Mouse (Mus musculus) megakaryocyte, embryonic 14.5 days (primary cell): ENCODE measurements around the gene Cnnm1. TPM values are rescaled to one million over a fixed set of nuclear protein-coding genes. Genes with fewer than 3 reads are reported as not detected.

Source experiments
- H3K27me3 ChIP-seq: replicated peaks from 2 replicates; pipeline ENCODE3; 2012; ENCODE audit warnings: inconsistent platforms
- H3K36me3 ChIP-seq: replicated peaks from 2 replicates; pipeline ENCODE3; 2012; ENCODE audit warnings: low read length, inconsistent platforms, mixed read lengths
- H3K4me1 ChIP-seq: 2 replicates; pipeline ENCODE4 v1.6.1; 2012; ENCODE audit warnings: inconsistent platforms
- H3K4me3 ChIP-seq: replicated peaks from 2 replicates; pipeline ENCODE3; 2012; ENCODE audit warnings: moderate library complexity, mild to moderate bottlenecking, inconsistent platforms
- H3K9me3 ChIP-seq: 2 replicates; pipeline ENCODE4 v1.6.1; 2012; ENCODE audit warnings: inconsistent platforms
- FLI1 ChIP-seq: IDR thresholded peaks from 2 replicates; pipeline ENCODE4 v1.6.1; 2012; ENCODE audit warnings: low read length, inconsistent platforms, mixed read lengths
- GATA1 ChIP-seq: IDR thresholded peaks from 3 replicates; pipeline ENCODE4 v1.6.1; 2012; ENCODE audit warnings: mixed read lengths, low read length, inconsistent platforms, borderline replicate concordance
- polyA plus RNA-seq: library from polyadenylated mRNA; stranded (reverse); fragments of >175 nt; gene quantifications from 2 replicates; pipeline ENCODE4 v1.2.3, GENCODE M21; 2012; ENCODE audit warnings: low replicate concordance; ENCODE audit not compliant: insufficient read depth

Gene Cnnm1
- polyA plus RNA-seq, 1 experiment, result not detected

DNA sequence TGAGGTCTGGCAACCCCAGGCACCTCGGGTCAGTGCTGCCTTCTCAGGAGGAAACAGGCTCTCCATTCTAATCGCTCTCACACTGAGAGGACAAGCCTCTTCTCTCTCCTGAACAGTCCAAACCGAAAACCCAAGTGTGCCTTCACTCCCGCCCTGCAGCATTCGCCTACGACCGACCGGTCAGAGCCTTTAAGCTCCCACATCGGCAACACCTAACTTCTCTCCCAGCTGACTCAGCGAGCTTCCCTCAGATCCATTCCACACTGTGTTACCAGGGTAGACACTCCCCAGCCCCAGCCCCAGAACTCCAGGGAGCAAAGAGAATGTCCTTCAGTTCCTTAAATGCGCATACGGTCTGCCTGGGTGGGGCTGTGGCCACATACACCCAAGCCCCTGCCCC, 65.2 kb downstream of the Cnnm1 start:
- H3K4me3 ChIP-seq, result no peak overlapping the region
- H3K36me3 ChIP-seq, result peaks cover 92% of the 10 kb centered on the region

DNA sequence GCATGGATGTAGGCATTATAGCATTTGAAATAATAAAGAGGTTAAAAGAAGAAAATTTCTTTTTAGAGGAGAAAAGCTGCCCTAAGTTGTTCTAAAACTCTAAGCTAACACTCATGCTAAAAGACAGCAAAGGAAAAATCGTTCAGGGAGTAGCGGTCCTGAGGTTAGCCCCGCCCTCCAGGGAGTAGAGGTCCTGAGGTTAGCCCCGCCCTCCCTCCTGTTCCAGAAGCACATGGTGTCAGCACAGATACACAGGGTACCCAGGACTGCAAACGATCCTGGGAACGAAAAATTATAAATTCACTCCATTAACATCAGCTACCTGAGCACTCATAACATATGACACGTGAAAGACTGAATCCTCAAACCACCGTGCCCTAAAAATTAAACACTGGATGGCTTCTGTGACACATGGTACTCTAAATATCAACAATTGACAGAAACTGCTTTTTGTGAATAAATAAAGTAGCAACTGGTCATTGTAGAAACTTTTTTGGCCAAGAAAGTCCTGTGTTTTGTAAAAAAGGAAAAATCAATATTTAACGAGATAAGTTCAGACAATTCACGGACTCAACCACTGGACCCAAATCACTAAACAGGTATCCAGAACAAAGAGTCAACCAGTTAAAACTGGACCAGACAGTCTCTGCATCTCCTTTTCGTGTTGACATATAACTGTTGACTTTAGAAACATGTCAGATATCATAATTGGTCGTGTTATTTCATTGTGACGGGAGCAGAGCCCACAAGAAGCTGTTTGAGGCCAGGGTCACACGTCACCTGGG, 70.4 kb downstream of the Cnnm1 start:
- TF ChIP-seq FLI1 (no peak), GATA1 (no peak)
- H3K9me3 ChIP-seq, result no peaks in the 10 kb centered on the region
- H3K4me1 ChIP-seq, result peaks cover 11% of the 10 kb centered on the region
- no peaks in the 10 kb centered on the region for H3K27me3 ChIP-seq
- H3K4me3 ChIP-seq, result no peak overlapping the region
- peaks cover 93% of the 10 kb centered on the region for H3K36me3 ChIP-seq

More for the DNA sequence above, 65.2 kb downstream of the Cnnm1 start:
- Histone ChIP-seq H3K4me1 (no peaks in the 10 kb centered on the region), H3K27me3 (no peaks in the 10 kb centered on the region), H3K9me3 (no peaks in the 10 kb centered on the region)
- TF ChIP-seq GATA1, result no peak
- no peak for TF ChIP-seq FLI1

DNA sequence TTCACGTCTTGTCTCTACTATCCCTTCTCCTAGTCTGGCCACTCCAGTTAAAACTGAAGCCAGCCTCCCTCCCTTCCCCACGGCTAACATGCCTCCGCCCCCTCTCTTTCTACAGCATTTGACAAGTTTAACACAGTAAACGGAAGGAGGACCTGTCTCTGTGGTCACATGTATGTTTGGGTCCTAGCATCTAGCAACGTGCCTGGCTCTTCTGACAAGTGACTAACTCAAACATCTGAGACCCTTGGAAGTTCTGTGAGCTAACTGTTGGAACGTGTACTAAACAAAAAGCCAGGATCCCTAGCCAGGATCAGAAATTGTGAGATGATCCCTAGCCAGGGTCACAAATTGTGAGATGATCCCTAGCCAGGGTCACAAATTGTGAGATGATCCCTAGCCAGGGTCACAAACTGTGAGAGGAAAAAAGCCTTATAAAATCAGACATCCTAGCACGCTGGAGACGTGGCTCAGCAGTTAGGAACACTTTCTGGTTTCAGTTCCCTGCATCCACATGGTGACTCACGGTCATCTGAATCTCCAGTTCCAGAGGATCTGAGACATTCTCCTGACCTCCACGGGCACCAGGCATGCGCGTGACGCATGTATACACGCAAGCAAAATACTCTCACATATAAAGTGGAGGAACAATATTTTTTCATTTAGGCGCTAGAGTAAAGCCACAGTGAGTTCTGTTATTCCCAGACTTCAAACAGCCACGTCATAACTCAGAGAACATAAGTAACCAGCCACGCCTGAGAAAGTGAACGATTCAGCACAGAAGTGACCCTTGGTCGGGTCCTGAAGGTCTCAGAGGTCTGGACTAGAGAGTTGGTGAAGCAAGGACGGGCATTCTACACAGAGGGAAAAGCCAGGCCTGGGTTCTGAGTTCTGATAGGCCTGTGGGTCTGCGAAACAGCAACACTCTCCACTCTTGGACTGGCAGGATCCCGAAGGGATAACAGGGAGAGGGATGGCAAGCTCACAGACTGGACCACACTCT, 71.7 kb downstream of the Cnnm1 start:
- H3K36me3 ChIP-seq, result peaks cover 96% of the 10 kb centered on the region
- no peak overlapping the region for H3K4me3 ChIP-seq
- H3K4me1 ChIP-seq, result peaks cover 11% of the 10 kb centered on the region
- H3K9me3 ChIP-seq, result no peaks in the 10 kb centered on the region
- no peak for TF ChIP-seq FLI1
- no peaks in the 10 kb centered on the region for H3K27me3 ChIP-seq

DNA sequence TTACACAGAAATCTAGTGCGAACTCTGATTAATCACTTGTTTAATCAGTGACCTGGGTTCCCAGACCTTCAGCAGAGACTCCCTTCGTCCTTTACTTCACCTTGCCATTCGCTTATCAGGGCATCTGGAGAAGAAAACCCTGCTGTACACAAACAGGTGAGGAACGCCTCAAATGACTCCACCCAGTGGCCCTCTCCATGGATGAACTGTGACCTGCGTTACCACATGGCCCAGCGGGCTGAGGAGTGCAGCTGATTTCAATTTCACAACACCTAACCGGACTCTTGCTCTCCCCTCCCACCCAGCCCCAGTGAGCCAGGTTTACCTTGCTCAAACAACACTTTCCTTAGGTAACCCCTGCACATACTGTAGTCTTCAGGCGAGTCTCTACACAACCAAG, 73.6 kb downstream of the Cnnm1 start:
- Histone ChIP-seq H3K36me3 (peaks cover 94% of the 10 kb centered on the region), H3K4me3 (no peak overlapping the region), H3K27me3 (no peaks in the 10 kb centered on the region), H3K9me3 (no peaks in the 10 kb centered on the region), H3K4me1 (peaks cover 11% of the 10 kb centered on the region)
- TF ChIP-seq FLI1 (no peak), GATA1 (no peak)

DNA sequence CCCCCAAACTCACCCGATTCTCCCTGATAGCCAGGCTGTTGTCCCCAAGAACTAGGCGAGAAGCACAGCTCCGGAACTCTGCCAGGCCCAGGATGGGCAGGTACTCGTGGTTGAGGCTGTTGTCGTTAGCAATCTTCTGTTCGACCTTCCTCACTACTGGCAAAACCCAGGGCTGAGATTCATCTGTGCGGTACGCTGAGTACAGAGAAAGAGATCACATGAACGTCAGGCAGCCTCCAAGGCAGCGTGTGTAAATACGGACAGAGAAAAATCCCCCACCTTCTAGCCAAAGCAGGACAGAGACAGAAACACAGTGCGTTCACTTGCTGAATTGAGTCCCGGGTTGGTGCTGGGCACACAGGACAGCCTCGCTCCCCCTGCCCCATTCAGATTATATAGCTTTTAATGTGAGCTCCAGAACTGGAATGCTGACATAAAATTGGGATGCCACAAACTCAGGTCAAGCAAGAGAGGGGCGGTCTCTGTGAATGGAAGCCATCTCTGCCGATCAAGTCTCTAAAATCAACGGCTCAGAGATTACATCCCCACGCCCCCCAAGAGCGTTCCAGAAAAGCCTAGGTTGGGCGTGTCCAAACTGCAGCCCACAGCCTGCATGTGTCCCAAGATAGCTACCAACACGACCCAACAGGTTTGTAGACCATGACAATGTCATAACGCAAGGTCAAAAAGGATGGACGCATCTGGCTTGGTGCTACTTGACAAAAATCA, 75.6 kb downstream of the Cnnm1 start:
- peaks cover 27% of the 10 kb centered on the region for H3K4me1 ChIP-seq
- no peaks in the 10 kb centered on the region for H3K27me3 ChIP-seq
- no peak for TF ChIP-seq FLI1
- no peak for TF ChIP-seq GATA1
- H3K36me3 ChIP-seq, result peaks cover 87% of the 10 kb centered on the region
- H3K4me3 ChIP-seq, result no peak overlapping the region
- no peaks in the 10 kb centered on the region for H3K9me3 ChIP-seq

DNA sequence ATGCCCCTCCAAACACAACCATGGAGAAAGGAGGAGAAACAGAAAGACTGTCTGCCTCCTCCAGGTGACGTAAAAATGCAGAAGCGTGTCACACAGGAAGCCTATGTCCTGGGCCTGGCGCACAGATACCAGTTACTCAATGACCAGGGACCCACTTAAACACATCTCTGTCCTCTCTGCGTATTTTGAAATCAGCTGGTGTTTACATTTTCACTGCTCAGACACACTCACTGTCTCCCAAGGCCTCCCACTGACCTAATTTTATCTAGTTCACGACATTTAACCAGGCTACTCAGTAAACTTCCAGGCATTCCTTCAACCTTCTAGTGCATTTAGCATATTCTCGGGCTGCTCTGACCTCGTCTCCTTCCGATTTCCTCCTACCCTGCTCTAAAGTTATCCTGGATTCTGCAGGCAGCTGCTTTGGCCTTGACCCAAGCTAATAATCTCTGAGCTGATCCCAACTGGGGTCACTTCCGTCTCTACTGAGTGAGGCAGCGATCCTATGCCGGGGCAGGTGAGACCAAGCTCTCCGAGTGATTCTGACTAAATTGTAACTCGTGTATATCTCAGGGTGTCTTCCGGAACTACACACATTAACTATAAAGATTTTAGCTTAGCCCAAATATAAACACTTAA, 76.3 kb downstream of the Cnnm1 start:
- Histone ChIP-seq H3K4me3 (no peak overlapping the region), H3K27me3 (no peaks in the 10 kb centered on the region), H3K9me3 (no peaks in the 10 kb centered on the region), H3K4me1 (peaks cover 28% of the 10 kb centered on the region), H3K36me3 (peaks cover 84% of the 10 kb centered on the region)
- TF ChIP-seq FLI1 (no peak), GATA1 (no peak)

DNA sequence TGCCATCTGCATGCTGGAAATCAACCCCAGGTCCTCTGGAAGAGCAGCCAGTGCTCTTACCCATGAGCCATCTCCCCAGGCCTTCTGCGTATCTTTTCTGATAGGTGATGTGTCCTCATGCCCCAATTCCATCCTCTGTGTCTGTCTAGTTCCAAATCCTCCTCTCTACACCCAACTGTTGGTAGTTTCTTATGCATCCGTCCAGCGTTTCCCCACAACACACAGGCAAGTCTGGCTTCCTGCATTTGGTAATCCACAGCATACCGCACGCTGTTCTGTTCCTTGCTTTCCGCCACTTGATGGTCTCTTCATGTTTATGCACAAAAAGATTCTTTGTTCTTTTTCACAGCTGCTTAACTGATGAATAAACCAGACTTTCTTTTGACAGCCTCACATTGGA, 77.1 kb downstream of the Cnnm1 start:
- TF ChIP-seq FLI1, result no peak
- no peak for TF ChIP-seq GATA1
- Histone ChIP-seq H3K36me3 (peaks cover 80% of the 10 kb centered on the region), H3K9me3 (no peaks in the 10 kb centered on the region), H3K4me3 (no peak overlapping the region), H3K4me1 (peaks cover 34% of the 10 kb centered on the region), H3K27me3 (no peaks in the 10 kb centered on the region)

DNA sequence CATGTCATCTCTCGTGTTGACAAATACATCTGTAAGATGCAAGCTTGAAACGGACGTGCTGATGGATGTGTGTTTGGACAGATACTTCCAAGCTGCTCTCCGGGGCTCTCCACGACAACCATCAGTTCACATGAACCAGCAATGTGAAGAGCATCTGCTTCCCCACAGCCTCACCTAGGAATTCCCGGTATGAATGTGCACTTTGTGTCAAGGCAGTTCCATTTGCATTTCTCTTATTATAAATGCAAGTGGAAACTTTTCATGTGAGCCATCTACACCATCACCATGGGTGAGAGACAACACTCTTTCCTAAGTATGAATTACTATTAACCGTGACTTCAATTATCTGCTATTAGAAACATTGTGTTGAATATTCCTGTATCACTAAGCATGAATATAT, 77.6 kb downstream of the Cnnm1 start:
- no peak for TF ChIP-seq FLI1
- TF ChIP-seq GATA1, result no peak
- Histone ChIP-seq H3K4me3 (no peak overlapping the region), H3K9me3 (no peaks in the 10 kb centered on the region), H3K36me3 (peaks cover 76% of the 10 kb centered on the region), H3K4me1 (peaks cover 36% of the 10 kb centered on the region), H3K27me3 (no peaks in the 10 kb centered on the region)

DNA sequence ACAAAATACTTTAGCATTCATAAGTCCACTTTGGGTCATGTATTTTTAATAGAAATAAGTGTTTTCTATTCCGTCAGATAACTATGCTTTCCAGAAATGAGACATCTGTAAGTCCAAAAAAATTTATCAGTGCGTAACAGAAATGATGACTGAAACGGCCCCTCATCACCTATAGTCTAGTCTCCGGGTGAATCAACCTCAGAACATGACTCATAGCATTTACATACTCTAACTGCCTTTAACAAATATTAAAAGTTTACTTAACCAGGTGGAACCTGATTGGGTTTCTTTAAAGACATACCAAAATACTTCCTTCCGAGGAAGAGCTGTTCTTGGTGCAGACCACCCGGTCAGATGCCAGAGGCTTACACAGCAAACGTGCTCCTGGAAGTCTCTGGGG, 78.0 kb downstream of the Cnnm1 start:
- Histone ChIP-seq H3K9me3 (no peaks in the 10 kb centered on the region), H3K4me1 (peaks cover 36% of the 10 kb centered on the region), H3K4me3 (no peak overlapping the region), H3K27me3 (no peaks in the 10 kb centered on the region), H3K36me3 (peaks cover 73% of the 10 kb centered on the region)
- no peak for TF ChIP-seq GATA1
- TF ChIP-seq FLI1, result no peak
